Mouse (Mus musculus) macrophage (primary cell): ENCODE measurements around the gene Otop3. TPM values are rescaled to one million over a fixed set of nuclear protein-coding genes. Genes with fewer than 3 reads are reported as not detected.
"Not testable (repeated sequence)": the region's sequence is repeated elsewhere in the genome, so short reads cannot be mapped to it uniquely, and the experiment has no call there.

Source experiments
- H3K27ac ChIP-seq: fragments of 350-480 bp; formaldehyde crosslinking; 2 replicates; pipeline ENCODE4 v1.9.0; 2021
- H3K36me3 ChIP-seq: fragments of 350-480 bp; formaldehyde crosslinking; 2 replicates; pipeline ENCODE4 v1.9.0; 2021; ENCODE audit errors: inconsistent target
- H3K4me3 ChIP-seq: fragments of 350-480 bp; formaldehyde crosslinking; 2 replicates; pipeline ENCODE4 v1.9.0; 2021; ENCODE audit errors: inconsistent target
- H3K79me2 ChIP-seq: fragments of 350-480 bp; formaldehyde crosslinking; 2 replicates; pipeline ENCODE4 v1.9.0; 2021; ENCODE audit errors: inconsistent target
- WGBS: methylation state at CpG from one replicate; pipeline ENCODE4 v1.1.7; 2026; ENCODE audit warnings: inconsistent platforms; ENCODE audit not compliant: missing documents; 5-methylcytosine and 5-hydroxymethylcytosine counted together
- polyA plus RNA-seq: library from polyadenylated mRNA; stranded (reverse); fragments of 250-400 nt; gene quantifications from 3 replicates; pipeline ENCODE4 v1.2.4, GENCODE M21; 2018; ENCODE audit warnings: inconsistent platforms

Gene Otop3
- polyA plus RNA-seq, 1 experiment from 2014 or later: not detected

GRCm38 (mm10) chr11:115383701-115384474, 49.4 kb downstream of the Otop3 start:
- Histone ChIP-seq H3K36me3 (no peaks in the 10 kb centered on the region), H3K27ac (no peak overlapping the region), H3K4me3 (no peak overlapping the region), H3K79me2 (no peaks in the 10 kb centered on the region)
- 76% methylated on average over 16 of the region's 16 CpGs for WGBS

GRCm38 (mm10) chr11:115384587-115384986, 50.1 kb downstream of the Otop3 start:
- WGBS: 83% methylated on average over 5 of the region's 5 CpGs
- Histone ChIP-seq H3K27ac (no peak overlapping the region), H3K4me3 (no peak overlapping the region), H3K79me2 (no peaks in the 10 kb centered on the region), H3K36me3 (no peaks in the 10 kb centered on the region)

GRCm38 (mm10) chr11:115386859-115387258, 52.3 kb downstream of the Otop3 start:
- H3K36me3 ChIP-seq, H3K79me2 ChIP-seq, H3K4me3 ChIP-seq, H3K27ac ChIP-seq: not testable (repeated sequence)
- 80% methylated on average over 3 of the region's 3 CpGs for WGBS

- no peak overlapping the region for H3K27ac ChIP-seq
- no peaks in the 10 kb centered on the region for H3K79me2 ChIP-seq
- 94% methylated on average over 7 of the region's 7 CpGs for WGBS
- no peak overlapping the region for H3K4me3 ChIP-seq
- H3K36me3 ChIP-seq: no peaks in the 10 kb centered on the region
These were observed 56.8 kb downstream of the Otop3 start for GRCm38 (mm10) chr11:115391358-115391757.

- no peak overlapping the region for H3K4me3 ChIP-seq
- WGBS: 91% methylated on average over 34 of the region's 34 CpGs
- no peaks in the 10 kb centered on the region for H3K79me2 ChIP-seq
- no peak overlapping the region for H3K27ac ChIP-seq
- H3K36me3 ChIP-seq: no peaks in the 10 kb centered on the region
These were observed 59.3 kb downstream of the Otop3 start for GRCm38 (mm10) chr11:115393721-115394325.

Other genes with a start within 250 kb of the Otop3 start
- gene Rab37, start 243.3 kb upstream of the Otop3 start, polyA plus RNA-seq: 0.43 to 1.1 TPM (median 0.64 TPM) in 3 replicates
- 76.9 to 122 TPM (median 90.4 TPM) in 3 replicates for gene Cd300lf, start 200.7 kb upstream of the Otop3 start, polyA plus RNA-seq
- gene Slc9a3r1, start 171.4 kb upstream of the Otop3 start, polyA plus RNA-seq: 158 to 302 TPM (median 169 TPM) in 3 replicates
- gene Tmem104, start 147.2 kb upstream of the Otop3 start, polyA plus RNA-seq: 86.7 to 149 TPM (median 97.3 TPM) in 3 replicates
- 49.9 to 79.6 TPM (median 50.9 TPM) in 3 replicates for gene Nat9, start 146.9 kb upstream of the Otop3 start, polyA plus RNA-seq
- gene Grin2c, start 67.5 kb upstream of the Otop3 start, polyA plus RNA-seq: not detected in 3 replicates
- 2.3 to 6.0 TPM (median 4.3 TPM) in 3 replicates for gene Fdxr, start 57.7 kb upstream of the Otop3 start, polyA plus RNA-seq
- gene Fads6, start 37.1 kb upstream of the Otop3 start, polyA plus RNA-seq: 0.52 to 1.4 TPM (median 0.90 TPM) in 3 replicates
- not detected in 3 replicates for gene Otop2, start 27.6 kb upstream of the Otop3 start, polyA plus RNA-seq
- gene Ush1g, start 12.7 kb upstream of the Otop3 start, polyA plus RNA-seq: not detected in 3 replicates
- not detected in 3 replicates for gene Hid1, start 33.0 kb downstream of the Otop3 start, polyA plus RNA-seq
- gene Cdr2l, start 47.2 kb downstream of the Otop3 start, polyA plus RNA-seq: 0.06 TPM in 1 of 3 replicates, not detected in the others
- 33.0 to 43.0 TPM (median 39.2 TPM) in 3 replicates for gene Mrpl58, start 69.0 kb downstream of the Otop3 start, polyA plus RNA-seq
- gene Atp5h, start 85.2 kb downstream of the Otop3 start, polyA plus RNA-seq: 377 to 621 TPM (median 390 TPM) in 3 replicates
- gene Kctd2, start 85.4 kb downstream of the Otop3 start, polyA plus RNA-seq: 13.7 to 21.3 TPM (median 17.9 TPM) in 3 replicates
- not detected in 3 replicates for gene Trim80, start 105.8 kb downstream of the Otop3 start, polyA plus RNA-seq
- not detected in 3 replicates for gene Slc16a5, start 127.7 kb downstream of the Otop3 start, polyA plus RNA-seq
- gene Armc7, start 140.9 kb downstream of the Otop3 start, polyA plus RNA-seq: 21.4 to 26.8 TPM (median 22.9 TPM) in 3 replicates
- 54.5 to 73.7 TPM (median 60.1 TPM) in 3 replicates for gene Nt5c, start 157.1 kb downstream of the Otop3 start, polyA plus RNA-seq
- gene Jpt1, start 179.7 kb downstream of the Otop3 start, polyA plus RNA-seq: 68.8 to 166 TPM (median 152 TPM) in 3 replicates
- gene Sumo2, start 201.5 kb downstream of the Otop3 start, polyA plus RNA-seq: 229 to 319 TPM (median 316 TPM) in 3 replicates
- 11.4 to 41.8 TPM (median 14.7 TPM) in 3 replicates for gene Nup85, start 229.7 kb downstream of the Otop3 start, polyA plus RNA-seq